Mouse (Mus musculus): ENCODE measurements around the gene Zbtb39. TPM values are rescaled to one million over a fixed set of nuclear protein-coding genes. Genes with fewer than 3 reads are reported as not detected.

Zbtb39 gene
- polyA plus RNA-seq (2016; fragmentation: Nextera tagmentation; extraction: Ambion mirVana) = 4.4 and 4.7 TPM in 2 replicates

GRCm38 (mm10) chr10:127739083-127739660, at the start of gene Zbtb39:
Gene Zbtb39 (plus strand): TSS chr10:127739538.
- 6% methylated on average over 60 of the region's 61 CpGs for WGBS
- Histone ChIP-seq H3K4me1 (replicated peaks) (peaks cover 20% of the 10 kb centered on the region), H3K27ac (peak within 1 kb of the TSS; percentile 95), H3K9me3 (no peaks in the 10 kb centered on the region), H3K36me3 (peaks cover 32% of the 10 kb centered on the region), H3K27me3 (ENCODE audit: insufficient read depth, poor library complexity, severe bottlenecking) (no peaks in the 10 kb centered on the region; the same call in 1 of the 2 replicates), H3K4me3 (peak within 1 kb of the TSS; percentile 97)
- peak; percentile 78 for DNase-seq (ENCODE audit: low spot score)

- Histone ChIP-seq H3K36me3 (peaks cover 63% of the 10 kb centered on the region), H3K27me3 (ENCODE audit: insufficient read depth, poor library complexity, severe bottlenecking) (no peaks in the 10 kb centered on the region), H3K4me1 (replicated peaks) (no peaks in the 10 kb centered on the region), H3K27ac (no peak overlapping the region), H3K9me3 (no peaks in the 10 kb centered on the region), H3K4me3 (no peak overlapping the region)
- WGBS = 29% methylated on average over 1 of the region's 1 CpGs
- no peak for DNase-seq (ENCODE audit: low spot score)
Measured at GRCm38 (mm10) chr10:127691053-127691452, 48.3 kb upstream of the Zbtb39 start.

GRCm38 (mm10) chr10:127694636-127695035, 44.7 kb upstream of the Zbtb39 start:
- Histone ChIP-seq H3K9me3 (no peaks in the 10 kb centered on the region), H3K27me3 (ENCODE audit: insufficient read depth, poor library complexity, severe bottlenecking) (no peaks in the 10 kb centered on the region), H3K4me1 (replicated peaks) (no peaks in the 10 kb centered on the region), H3K4me3 (no peak overlapping the region), H3K27ac (no peak overlapping the region), H3K36me3 (peaks cover 87% of the 10 kb centered on the region)
- 61% methylated on average over 2 of the region's 2 CpGs for WGBS
- no peak for DNase-seq (ENCODE audit: low spot score)

GRCm38 (mm10) chr10:127695775-127696174, 43.6 kb upstream of the Zbtb39 start:
- Histone ChIP-seq H3K4me3 (no peak overlapping the region), H3K27ac (no peak overlapping the region), H3K36me3 (peaks cover 85% of the 10 kb centered on the region), H3K9me3 (no peaks in the 10 kb centered on the region), H3K4me1 (replicated peaks) (no peaks in the 10 kb centered on the region), H3K27me3 (ENCODE audit: insufficient read depth, poor library complexity, severe bottlenecking) (no peaks in the 10 kb centered on the region)
- WGBS = 94% methylated on average over 7 of the region's 7 CpGs
- no peak for DNase-seq (ENCODE audit: low spot score)

GRCm38 (mm10) chr10:127698966-127699365, 40.4 kb upstream of the Zbtb39 start:
- H3K27me3 ChIP-seq (ENCODE audit: insufficient read depth, poor library complexity, severe bottlenecking) = no peaks in the 10 kb centered on the region
- H3K9me3 ChIP-seq = no peaks in the 10 kb centered on the region
- 91% methylated on average over 7 of the region's 7 CpGs for WGBS
- peaks cover 60% of the 10 kb centered on the region for H3K36me3 ChIP-seq
- no peak overlapping the region for H3K4me3 ChIP-seq
- DNase-seq (ENCODE audit: low spot score) = no peak
- no peak overlapping the region for H3K27ac ChIP-seq
- no peaks in the 10 kb centered on the region for H3K4me1 ChIP-seq (replicated peaks)

GRCm38 (mm10) chr10:127703299-127703698, 36.0 kb upstream of the Zbtb39 start:
- no peak overlapping the region for H3K4me3 ChIP-seq
- 48% methylated on average over 4 of the region's 4 CpGs for WGBS
- no peak overlapping the region for H3K27ac ChIP-seq
- H3K4me1 ChIP-seq (replicated peaks) = no peaks in the 10 kb centered on the region
- H3K36me3 ChIP-seq = peaks cover 23% of the 10 kb centered on the region
- no peaks in the 10 kb centered on the region for H3K27me3 ChIP-seq (ENCODE audit: insufficient read depth, poor library complexity, severe bottlenecking)
- DNase-seq (ENCODE audit: low spot score) = no peak
- no peaks in the 10 kb centered on the region for H3K9me3 ChIP-seq

- H3K36me3 ChIP-seq = peaks cover 13% of the 10 kb centered on the region; the same call in 1 of the 2 replicates
- no peak for DNase-seq (ENCODE audit: low spot score)
- 69% methylated on average over 2 of the region's 2 CpGs for WGBS
Measured at GRCm38 (mm10) chr10:127704293-127704692, 35.0 kb upstream of the Zbtb39 start.

GRCm38 (mm10) chr10:127704766-127705220, 34.5 kb upstream of the Zbtb39 start, which contains the start of gene Myo1a:
Gene Myo1a (plus strand): TSS chr10:127705170.
- Histone ChIP-seq H3K4me3 (no peak within 1 kb of the TSS), H3K4me1 (replicated peaks) (no peaks in the 10 kb centered on the region), H3K9me3 (no peaks in the 10 kb centered on the region), H3K27ac (no peak within 1 kb of the TSS), H3K27me3 (ENCODE audit: insufficient read depth, poor library complexity, severe bottlenecking) (no peaks in the 10 kb centered on the region), H3K36me3 (peaks cover 8% of the 10 kb centered on the region; the same call in 1 of the 2 replicates)
- WGBS = 55% methylated on average over 2 of the region's 2 CpGs
- DNase-seq (ENCODE audit: low spot score) = no peak

More at GRCm38 (mm10) chr10:127704293-127704692, 35.0 kb upstream of the Zbtb39 start:
- Histone ChIP-seq H3K9me3 (no peaks in the 10 kb centered on the region), H3K4me3 (no peak overlapping the region), H3K4me1 (replicated peaks) (no peaks in the 10 kb centered on the region), H3K27me3 (ENCODE audit: insufficient read depth, poor library complexity, severe bottlenecking) (no peaks in the 10 kb centered on the region), H3K27ac (no peak overlapping the region)

GRCm38 (mm10) chr10:127705783-127706182, 33.6 kb upstream of the Zbtb39 start:
- Histone ChIP-seq H3K27me3 (ENCODE audit: insufficient read depth, poor library complexity, severe bottlenecking) (no peaks in the 10 kb centered on the region), H3K27ac (no peak overlapping the region), H3K4me3 (no peak overlapping the region), H3K4me1 (replicated peaks) (no peaks in the 10 kb centered on the region), H3K9me3 (no peaks in the 10 kb centered on the region), H3K36me3 (no peaks in the 10 kb centered on the region)
- WGBS = 89% methylated on average over 4 of the region's 4 CpGs
- DNase-seq (ENCODE audit: low spot score) = no peak

- WGBS = 89% methylated on average over 7 of the region's 7 CpGs
- no peak for DNase-seq (ENCODE audit: low spot score)
- H3K4me1 ChIP-seq (replicated peaks) = no peaks in the 10 kb centered on the region
Measured at GRCm38 (mm10) chr10:127707721-127708120, 31.6 kb upstream of the Zbtb39 start.

GRCm38 (mm10) chr10:127708850-127709370, 30.4 kb upstream of the Zbtb39 start:
- no peak overlapping the region for H3K27ac ChIP-seq
- no peak for DNase-seq (ENCODE audit: low spot score)
- H3K9me3 ChIP-seq = no peaks in the 10 kb centered on the region
- no peaks in the 10 kb centered on the region for H3K36me3 ChIP-seq
- 84% methylated on average over 3 of the region's 3 CpGs for WGBS
- H3K4me3 ChIP-seq = no peak overlapping the region
- no peaks in the 10 kb centered on the region for H3K27me3 ChIP-seq (ENCODE audit: insufficient read depth, poor library complexity, severe bottlenecking)
- no peaks in the 10 kb centered on the region for H3K4me1 ChIP-seq (replicated peaks)

More at GRCm38 (mm10) chr10:127707721-127708120, 31.6 kb upstream of the Zbtb39 start:
- no peak overlapping the region for H3K27ac ChIP-seq
- H3K9me3 ChIP-seq = no peaks in the 10 kb centered on the region
- no peaks in the 10 kb centered on the region for H3K27me3 ChIP-seq (ENCODE audit: insufficient read depth, poor library complexity, severe bottlenecking)
- H3K36me3 ChIP-seq = no peaks in the 10 kb centered on the region
- no peak overlapping the region for H3K4me3 ChIP-seq

GRCm38 (mm10) chr10:127710331-127710730, 29.0 kb upstream of the Zbtb39 start:
- WGBS = 83% methylated on average over 13 of the region's 13 CpGs
- Histone ChIP-seq H3K27ac (no peak overlapping the region), H3K4me1 (replicated peaks) (no peaks in the 10 kb centered on the region), H3K4me3 (no peak overlapping the region), H3K9me3 (no peaks in the 10 kb centered on the region), H3K27me3 (ENCODE audit: insufficient read depth, poor library complexity, severe bottlenecking) (no peaks in the 10 kb centered on the region), H3K36me3 (no peaks in the 10 kb centered on the region)
- DNase-seq (ENCODE audit: low spot score) = no peak

GRCm38 (mm10) chr10:127712736-127713135, 26.6 kb upstream of the Zbtb39 start:
- Histone ChIP-seq H3K4me3 (no peak overlapping the region), H3K9me3 (no peaks in the 10 kb centered on the region), H3K27ac (no peak overlapping the region), H3K4me1 (replicated peaks) (peaks cover 2% of the 10 kb centered on the region; the same call in 1 of the 2 replicates), H3K36me3 (0 out of 2 replicates have a peak, but pooled peaks cover 4% of the 10 kb centered on the region), H3K27me3 (ENCODE audit: insufficient read depth, poor library complexity, severe bottlenecking) (no peaks in the 10 kb centered on the region)
- DNase-seq (ENCODE audit: low spot score) = no peak
- 66% methylated on average over 6 of the region's 6 CpGs for WGBS

Measured in hindbrain, embryonic 10.5 days (tissue).